Mouse (Mus musculus): ENCODE results near the gene Fam71e1. TPM values are rescaled to one million over a fixed set of nuclear protein-coding genes. Genes with fewer than 3 reads are reported as not detected.

Gene Fam71e1
- total RNA-seq, 1 experiment from 2014 or later = 7.3 TPM

- peak; percentile 88 for ATAC-seq (ENCODE audit: extremely low read depth, insufficient number of reproducible peaks, low FRiP score, poor library complexity, severe bottlenecking)
Measured at GRCm38 (mm10) chr7:44548497-44549087, 52.2 kb downstream of the Fam71e1 start, which contains the start of gene Pold1. Pold1 (minus strand) TSS chr7:44548849.

GRCm38 (mm10) chr7:44549621-44550408, 53.4 kb downstream of the Fam71e1 start:
- ATAC-seq (ENCODE audit: extremely low read depth, insufficient number of reproducible peaks, low FRiP score, poor library complexity, severe bottlenecking) = no peak

- no peak for ATAC-seq (ENCODE audit: extremely low read depth, insufficient number of reproducible peaks, low FRiP score, poor library complexity, severe bottlenecking)
Measured at GRCm38 (mm10) chr7:44550409-44550678, 54.0 kb downstream of the Fam71e1 start.

Other genes starting within 250 kb of the Fam71e1 start
- 1.4 TPM in 1 of 2 replicates, not detected in the other for gene 1700028J19Rik, start 249.9 kb upstream of the Fam71e1 start, total RNA-seq (2017)
- 55.9 and 59.7 TPM in 2 replicates for gene 2410002F23Rik, start 249.9 kb upstream of the Fam71e1 start, total RNA-seq (2017)
- gene Acp4, start 239.2 kb upstream of the Fam71e1 start, total RNA-seq (2017) = not detected in 2 replicates
- not detected in 2 replicates for gene Gm15517, start 235.1 kb upstream of the Fam71e1 start, total RNA-seq (2017)
- gene Clec11a, start 189.7 kb upstream of the Fam71e1 start, total RNA-seq (2017) = 3.3 and 4.3 TPM in 2 replicates
- gene Shank1, start 186.3 kb upstream of the Fam71e1 start, total RNA-seq (2017) = 2.1 and 5.9 TPM in 2 replicates
- gene Syt3, start 112.5 kb upstream of the Fam71e1 start, total RNA-seq (2017) = not detected in 2 replicates
- not detected in 2 replicates for gene 1700008O03Rik, start 110.8 kb upstream of the Fam71e1 start, total RNA-seq (2017)
- not detected in 2 replicates for gene Lrrc4b, start 67.6 kb upstream of the Fam71e1 start, total RNA-seq (2017)
- gene Aspdh, start 31.2 kb upstream of the Fam71e1 start, total RNA-seq (2017) = not detected in 2 replicates
- gene Josd2, start 28.6 kb upstream of the Fam71e1 start, total RNA-seq (2017) = 19.9 and 24.7 TPM in 2 replicates
- gene Emc10, start 52 bp upstream of the Fam71e1 start, total RNA-seq (2017) = 29.0 and 37.8 TPM in 2 replicates
- 3.7 and 7.9 TPM in 2 replicates for gene Mybpc2, start 28.1 kb downstream of the Fam71e1 start, total RNA-seq (2017)
- gene Spib, start 35.5 kb downstream of the Fam71e1 start, total RNA-seq (2017) = 205 and 207 TPM in 2 replicates
- gene Pold1, start 52.3 kb downstream of the Fam71e1 start, total RNA-seq (2017) = 53.4 and 61.8 TPM in 2 replicates
- gene Nr1h2, start 57.4 kb downstream of the Fam71e1 start, total RNA-seq (2017) = 180 and 184 TPM in 2 replicates
- gene Napsa, start 75.8 kb downstream of the Fam71e1 start, total RNA-seq (2017) = 115 and 117 TPM in 2 replicates
- 0.81 and 1.4 TPM in 2 replicates for gene Kcnc3, start 94.1 kb downstream of the Fam71e1 start, total RNA-seq (2017)
- gene Myh14, start 174.3 kb downstream of the Fam71e1 start, total RNA-seq (2017) = not detected in 2 replicates
- gene Izumo2, start 212.2 kb downstream of the Fam71e1 start, total RNA-seq (2017) = not detected in 2 replicates

Measured in neutrophil, adult 5-6 weeks (primary cell).